Mouse (Mus musculus): Measurements from ENCODE around the gene Tpk1.

- TF ChIP-seq CTCF (IDR thresholded peaks at IDR 0.05; ENCODE audit: extremely low read depth, insufficient read length, insufficient replicate concordance, low read depth, low read length) = no peak
- TF ChIP-seq POLR2A (IDR thresholded peaks at IDR 0.05; ENCODE audit: low read depth, low read length) = no peak
Observed at GRCm38 (mm10) chr6:43342386-43342785, 323.7 kb downstream of the Tpk1 start.
